Mouse (Mus musculus): Measurements from ENCODE around the gene Mpv17. TPM values are rescaled to one million over a fixed set of nuclear protein-coding genes. Genes with fewer than 3 reads are reported as not detected.

Gene Mpv17
- total and polyA plus RNA-seq, 3 experiments: 46.8 to 183 (median 50.6) TPM

- intact Hi-C loops (cut with DNase I): loop anchor here (5.0 to 10.0 kb wide), 2 partner anchors 56 to 303 kb away; partner anchors contain the start of gene Cad
- WGBS: 90% methylated on average over 18 of the region's 18 CpGs
- Histone ChIP-seq H3K79me2 (replicated peaks; ENCODE audit: control insufficient read depth, insufficient read depth, low read length) (no peaks in the 10 kb centered on the region), H3K9ac (ENCODE audit: low read depth, low read length) (no peak within 1 kb of the TSS), H3K4me1 (ENCODE audit: control insufficient read depth, insufficient read depth, low read length) (no peaks in the 10 kb centered on the region), H3K27me3 (ENCODE audit: control insufficient read depth, insufficient read depth, low read length) (no peaks in the 10 kb centered on the region), H3K27ac (no peak within 1 kb of the TSS), H3K4me3 (no peak within 1 kb of the TSS), H3K36me3 (ENCODE audit: control insufficient read depth, insufficient read depth, low read length) (no peaks in the 10 kb centered on the region)
- TF ChIP-seq CTCF (IDR thresholded peaks at IDR 0.05) (no peak), EP300 (IDR thresholded peaks at IDR 0.05; ENCODE audit: insufficient read depth, low read depth, low read length) (no peak), POLR2A (IDR thresholded peaks at IDR 0.05; ENCODE audit: insufficient read depth, low read depth, low read length) (no peak)
- no peak for DNase-seq
These were observed 46.0 kb downstream of the Mpv17 start, which contains the start of gene Slc30a3 for GRCm38 (mm10) chr5:31108000-31108490. Gene Slc30a3, minus strand, starts transcription at chr5:31108237.

- H3K27ac ChIP-seq: no peak within 1 kb of the TSS
- no peak for DNase-seq
- no peaks in the 10 kb centered on the region for H3K27me3 ChIP-seq (ENCODE audit: control insufficient read depth, insufficient read depth, low read length)
- no peak within 1 kb of the TSS for H3K4me3 ChIP-seq
- WGBS: 76% methylated on average over 9 of the region's 9 CpGs
- no peaks in the 10 kb centered on the region for H3K79me2 ChIP-seq (replicated peaks; ENCODE audit: control insufficient read depth, insufficient read depth, low read length)
- intact Hi-C loops (cut with DNase I): loop anchor here (5.0 to 10.0 kb wide), 2 partner anchors 54 to 301 kb away; partner anchors contain the start of gene Cad
- H3K36me3 ChIP-seq (ENCODE audit: control insufficient read depth, insufficient read depth, low read length): no peaks in the 10 kb centered on the region
- H3K4me1 ChIP-seq (ENCODE audit: control insufficient read depth, insufficient read depth, low read length): no peaks in the 10 kb centered on the region
- TF ChIP-seq EP300 (IDR thresholded peaks at IDR 0.05; ENCODE audit: insufficient read depth, low read depth, low read length): no peak
- no peak for TF ChIP-seq POLR2A (IDR thresholded peaks at IDR 0.05; ENCODE audit: insufficient read depth, low read depth, low read length)
- TF ChIP-seq CTCF (IDR thresholded peaks at IDR 0.05): no peak
- H3K9ac ChIP-seq (ENCODE audit: low read depth, low read length): no peak within 1 kb of the TSS
These were observed 48.2 kb downstream of the Mpv17 start, which contains the start of gene Dnajc5g for GRCm38 (mm10) chr5:31105814-31106335. Gene Dnajc5g, plus strand, starts transcription at chr5:31106285.

- Histone ChIP-seq H3K27me3 (ENCODE audit: control insufficient read depth, insufficient read depth, low read length) (peaks cover 22% of the 10 kb centered on the region), H3K4me3 (peak overlapping the region; percentile 47), H3K79me2 (replicated peaks; ENCODE audit: control insufficient read depth, insufficient read depth, low read length) (no peaks in the 10 kb centered on the region), H3K4me1 (ENCODE audit: control insufficient read depth, insufficient read depth, low read length) (peaks cover 4% of the 10 kb centered on the region), H3K9ac (ENCODE audit: low read depth, low read length) (no peak overlapping the region), H3K27ac (no peak overlapping the region; the same call in 1 of the 2 replicates), H3K36me3 (ENCODE audit: control insufficient read depth, insufficient read depth, low read length) (no peaks in the 10 kb centered on the region)
- WGBS: 39% methylated on average over 11 of the region's 11 CpGs
- intact Hi-C loops (cut with DNase I): no loop called here
- DNase-seq: no peak
- no peak for TF ChIP-seq CTCF (IDR thresholded peaks at IDR 0.05)
- no peak for TF ChIP-seq EP300 (IDR thresholded peaks at IDR 0.05; ENCODE audit: insufficient read depth, low read depth, low read length)
- no peak for TF ChIP-seq POLR2A (IDR thresholded peaks at IDR 0.05; ENCODE audit: insufficient read depth, low read depth, low read length)
These were observed 58.2 kb downstream of the Mpv17 start for GRCm38 (mm10) chr5:31095711-31096480.

- Histone ChIP-seq H3K79me2 (replicated peaks; ENCODE audit: control insufficient read depth, insufficient read depth, low read length) (no peaks in the 10 kb centered on the region), H3K9ac (ENCODE audit: low read depth, low read length) (peak overlapping the region; percentile 7), H3K4me1 (ENCODE audit: control insufficient read depth, insufficient read depth, low read length) (peaks cover 4% of the 10 kb centered on the region), H3K27ac (no peak overlapping the region; the same call in 1 of the 2 replicates), H3K36me3 (ENCODE audit: control insufficient read depth, insufficient read depth, low read length) (no peaks in the 10 kb centered on the region), H3K4me3 (peak overlapping the region; percentile 47), H3K27me3 (ENCODE audit: control insufficient read depth, insufficient read depth, low read length) (peaks cover 22% of the 10 kb centered on the region)
- under 1% methylated on average over 59 of the region's 59 CpGs for WGBS
- intact Hi-C loops (cut with DNase I): no loop called here
- TF ChIP-seq EP300 (IDR thresholded peaks at IDR 0.05; ENCODE audit: insufficient read depth, low read depth, low read length) (no peak), CTCF (IDR thresholded peaks at IDR 0.05) (peak; percentile 42)
- DNase-seq: peak; percentile 65 to 79
These were observed 59.0 kb downstream of the Mpv17 start for GRCm38 (mm10) chr5:31094799-31095691.

- DNase-seq: no peak
- Histone ChIP-seq H3K27ac (no peak overlapping the region), H3K27me3 (ENCODE audit: control insufficient read depth, insufficient read depth, low read length) (peaks cover 22% of the 10 kb centered on the region), H3K79me2 (replicated peaks; ENCODE audit: control insufficient read depth, insufficient read depth, low read length) (no peaks in the 10 kb centered on the region), H3K4me1 (ENCODE audit: control insufficient read depth, insufficient read depth, low read length) (peaks cover 4% of the 10 kb centered on the region), H3K9ac (ENCODE audit: low read depth, low read length) (no peak overlapping the region), H3K36me3 (ENCODE audit: control insufficient read depth, insufficient read depth, low read length) (no peaks in the 10 kb centered on the region), H3K4me3 (peak overlapping the region; percentile 47)
- TF ChIP-seq CTCF (IDR thresholded peaks at IDR 0.05) (no peak), POLR2A (IDR thresholded peaks at IDR 0.05; ENCODE audit: insufficient read depth, low read depth, low read length) (no peak), EP300 (IDR thresholded peaks at IDR 0.05; ENCODE audit: insufficient read depth, low read depth, low read length) (no peak)
- intact Hi-C loops (cut with DNase I): no loop called here
- 3% methylated on average over 29 of the region's 29 CpGs for WGBS
These were observed 59.8 kb downstream of the Mpv17 start for GRCm38 (mm10) chr5:31094100-31094798.
